8 mouse cellular contexts compared by ENCODE assay signal in genomic region chr6:99833323-99833722, GRCm38 (mm10).
A peak's percentile ranks its signal among the peaks of the same experiment; 100 is the strongest.
DNase-seq lines count a peak whose midpoint lies in the region; ATAC-seq lines count a peak whose summit lies in the region.

No protein-coding gene starts in this region.

- no peaks in the 10 kb centered on the region for H3K9me3 ChIP-seq in midbrain, embryonic 12.5 days
- no peaks in the 10 kb centered on the region for H3K9me3 ChIP-seq in midbrain, embryonic 11.5 days (ENCODE audit: control insufficient read depth, low read length)
- H3K9me3 ChIP-seq in heart, embryonic 13.5 days = no peaks in the 10 kb centered on the region
- H3K9me3 ChIP-seq in limb, embryonic 15.5 days = no peaks in the 10 kb centered on the region

- 60% methylated on average over 3 of the region's 3 CpGs for WGBS in midbrain, embryonic 12.5 days
- WGBS in midbrain, embryonic 11.5 days = 69% methylated on average over 3 of the region's 3 CpGs
- WGBS in heart, embryonic 13.5 days = 17% methylated on average over 3 of the region's 3 CpGs
- 38% methylated on average over 3 of the region's 3 CpGs for WGBS in limb, embryonic 15.5 days

- H3K27ac ChIP-seq in midbrain, embryonic 12.5 days (replicated peaks) = no peak overlapping the region
- no peak overlapping the region for H3K27ac ChIP-seq in midbrain, embryonic 11.5 days (ENCODE audit: low read depth, low read length)
- no peak overlapping the region for H3K27ac ChIP-seq in heart, embryonic 13.5 days (replicated peaks)
- H3K27ac ChIP-seq in limb, embryonic 15.5 days = no peak overlapping the region

- peak; percentile 58; the same call in 1 of the 2 replicates for ATAC-seq in cerebellum, adult (ENCODE audit: insufficient number of reproducible peaks, low FRiP score, low TSS enrichment)
- ATAC-seq in midbrain, embryonic 12.5 days (ENCODE audit: low FRiP score, low read depth) = 0 out of 2 replicates have a peak, but pooled peaks have one; percentile 47
- ATAC-seq in midbrain, embryonic 11.5 days (ENCODE audit: low FRiP score) = no peak
- peak; percentile 54; the same call in 1 of the 2 replicates for ATAC-seq in heart, embryonic 13.5 days (ENCODE audit: extremely low read depth, insufficient number of reproducible peaks, low FRiP score, low TSS enrichment)
- 0 out of 2 replicates have a peak, but pooled peaks have one; percentile 71 for ATAC-seq in limb, embryonic 15.5 days (ENCODE audit: insufficient number of reproducible peaks, low FRiP score, low TSS enrichment, low read depth)

- no peaks in the 10 kb centered on the region for H3K4me1 ChIP-seq in midbrain, embryonic 12.5 days
- H3K4me1 ChIP-seq in midbrain, embryonic 11.5 days (ENCODE audit: control insufficient read depth, insufficient read depth, low read length) = no peaks in the 10 kb centered on the region
- H3K4me1 ChIP-seq in heart, embryonic 13.5 days = no peaks in the 10 kb centered on the region
- H3K4me1 ChIP-seq in limb, embryonic 15.5 days = peaks cover 6% of the 10 kb centered on the region; the same call in 1 of the 2 replicates

- H3K9ac ChIP-seq in midbrain, embryonic 12.5 days (replicated peaks) = no peak overlapping the region
- no peak overlapping the region for H3K9ac ChIP-seq in midbrain, embryonic 11.5 days (ENCODE audit: low read length)
- H3K9ac ChIP-seq in heart, embryonic 13.5 days = no peak overlapping the region
- no peak overlapping the region for H3K9ac ChIP-seq in limb, embryonic 15.5 days

- H3K27me3 ChIP-seq in midbrain, embryonic 12.5 days = no peaks in the 10 kb centered on the region
- H3K27me3 ChIP-seq in midbrain, embryonic 11.5 days (ENCODE audit: control insufficient read depth, insufficient read depth, low read length) = no peaks in the 10 kb centered on the region
- H3K27me3 ChIP-seq in heart, embryonic 13.5 days (replicated peaks) = no peaks in the 10 kb centered on the region
- H3K27me3 ChIP-seq in limb, embryonic 15.5 days = no peaks in the 10 kb centered on the region

- no peaks in the 10 kb centered on the region for H3K36me3 ChIP-seq in midbrain, embryonic 12.5 days
- H3K36me3 ChIP-seq in midbrain, embryonic 11.5 days (ENCODE audit: control insufficient read depth, insufficient read depth, low read length) = no peaks in the 10 kb centered on the region
- H3K36me3 ChIP-seq in heart, embryonic 13.5 days = no peaks in the 10 kb centered on the region
- no peaks in the 10 kb centered on the region for H3K36me3 ChIP-seq in limb, embryonic 15.5 days

- no peak overlapping the region for H3K4me3 ChIP-seq in midbrain, embryonic 12.5 days
- H3K4me3 ChIP-seq in midbrain, embryonic 11.5 days (ENCODE audit: low read depth, low read length) = no peak overlapping the region
- no peak overlapping the region for H3K4me3 ChIP-seq in heart, embryonic 13.5 days
- no peak overlapping the region for H3K4me3 ChIP-seq in limb, embryonic 15.5 days

- DNase-seq in cerebellum, postnatal 4 days (ENCODE audit: low spot score in 2 of 2) = no peak
- DNase-seq in midbrain, embryonic 11.5 days (ENCODE audit: low spot score, missing footprints) = no peak
- DNase-seq in thymus, postnatal 4 days = no peak
- DNase-seq in layer of hippocampus, postnatal 25 days (ENCODE audit: extremely low spot score in 1 of 2, low spot score in 1 of 2) = no peak

- H3K4me2 ChIP-seq in midbrain, embryonic 12.5 days (replicated peaks) = no peak overlapping the region
- no peak overlapping the region for H3K4me2 ChIP-seq in midbrain, embryonic 11.5 days
- H3K4me2 ChIP-seq in heart, embryonic 13.5 days = no peak overlapping the region
- no peak overlapping the region for H3K4me2 ChIP-seq in limb, embryonic 15.5 days
